Mouse (Mus musculus) lung, adult 2 months (tissue): ENCODE measurements around the gene Lnx1.

Experiments used
- CTCF ChIP-seq: fragments of 200-500 bp; IDR thresholded peaks from 2 replicates; pipeline ENCODE4 v1.5.1; 2011; ENCODE audit warnings: mild to moderate bottlenecking, low read length, control low read depth; ENCODE audit not compliant: insufficient read depth
- POLR2A ChIP-seq: fragments of 200-500 bp; IDR thresholded peaks from 2 replicates; pipeline ENCODE4 v1.6.1; 2011; ENCODE audit warnings: low read depth, mild to moderate bottlenecking, control low read depth, low read length, borderline replicate concordance; ENCODE audit errors: extremely low read depth

DNA sequence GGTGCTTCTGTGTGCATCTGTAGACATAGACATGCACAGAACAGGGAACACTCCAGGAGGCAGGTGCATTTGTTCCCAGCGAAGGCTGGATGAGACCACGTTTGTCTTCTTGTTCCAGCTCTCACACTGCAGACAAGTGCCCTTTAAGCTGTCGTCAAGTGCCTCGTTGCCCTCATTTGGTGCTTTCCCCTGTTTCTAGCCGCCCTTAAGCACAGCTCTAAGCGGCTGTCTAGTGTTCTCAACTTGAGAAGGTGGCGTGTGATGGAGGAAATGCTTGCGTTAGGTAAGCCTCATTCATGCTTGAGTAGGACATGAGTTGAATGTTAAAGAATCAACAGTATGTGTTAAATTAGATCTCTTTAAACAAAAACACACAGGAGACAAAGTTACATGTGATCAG lies 29.9 kb upstream of the Lnx1 start:
- TF ChIP-seq CTCF, result no peak
- TF ChIP-seq POLR2A, result no peak
